Mouse (Mus musculus) urinary bladder, adult 2 months (tissue): ENCODE measurements around the gene Myo1b. TPM values are rescaled to one million over a fixed set of nuclear protein-coding genes. Genes with fewer than 3 reads are reported as not detected.
"Not testable (repeated sequence)": the region's sequence is repeated elsewhere in the genome, so short reads cannot be mapped to it uniquely, and the experiment has no call there.

Experiments used
- DNase-seq: peaks from one replicate; pipeline ENCODE4 v3.0.0; 2022; ENCODE audit warnings: low spot score
- polyA plus RNA-seq: library from polyadenylated mRNA; depleted of rRNA; stranded (reverse); fragments of >200 nt; gene quantifications from 2 replicates; pipeline ENCODE4 v1.2.3, GENCODE M21; 2012

The Myo1b gene
- polyA plus RNA-seq, 1 experiment = 28.2 TPM

GRCm38 (mm10) chr1:51895961-51896360, 19.9 kb downstream of the Myo1b start:
- no peak for DNase-seq

DNA sequence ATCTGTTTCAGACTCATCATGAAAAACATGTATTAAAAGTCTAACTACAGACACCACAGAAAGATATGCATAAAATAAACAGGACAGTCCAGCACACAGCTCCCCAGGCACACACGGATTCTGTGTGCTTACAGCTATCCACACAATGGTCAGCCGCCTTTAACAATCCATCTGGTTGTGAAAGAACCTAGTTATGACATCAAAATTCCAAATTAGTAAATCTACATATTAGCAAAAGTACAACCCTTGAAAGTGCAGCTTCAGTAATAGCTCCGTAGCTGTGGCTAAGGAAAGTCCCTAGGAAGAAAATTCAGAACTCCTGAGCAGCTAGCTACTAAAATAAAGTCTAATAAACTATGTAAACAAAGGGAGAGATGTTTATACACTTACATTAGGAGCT, 21.1 kb downstream of the Myo1b start:
- no peak for DNase-seq

DNA sequence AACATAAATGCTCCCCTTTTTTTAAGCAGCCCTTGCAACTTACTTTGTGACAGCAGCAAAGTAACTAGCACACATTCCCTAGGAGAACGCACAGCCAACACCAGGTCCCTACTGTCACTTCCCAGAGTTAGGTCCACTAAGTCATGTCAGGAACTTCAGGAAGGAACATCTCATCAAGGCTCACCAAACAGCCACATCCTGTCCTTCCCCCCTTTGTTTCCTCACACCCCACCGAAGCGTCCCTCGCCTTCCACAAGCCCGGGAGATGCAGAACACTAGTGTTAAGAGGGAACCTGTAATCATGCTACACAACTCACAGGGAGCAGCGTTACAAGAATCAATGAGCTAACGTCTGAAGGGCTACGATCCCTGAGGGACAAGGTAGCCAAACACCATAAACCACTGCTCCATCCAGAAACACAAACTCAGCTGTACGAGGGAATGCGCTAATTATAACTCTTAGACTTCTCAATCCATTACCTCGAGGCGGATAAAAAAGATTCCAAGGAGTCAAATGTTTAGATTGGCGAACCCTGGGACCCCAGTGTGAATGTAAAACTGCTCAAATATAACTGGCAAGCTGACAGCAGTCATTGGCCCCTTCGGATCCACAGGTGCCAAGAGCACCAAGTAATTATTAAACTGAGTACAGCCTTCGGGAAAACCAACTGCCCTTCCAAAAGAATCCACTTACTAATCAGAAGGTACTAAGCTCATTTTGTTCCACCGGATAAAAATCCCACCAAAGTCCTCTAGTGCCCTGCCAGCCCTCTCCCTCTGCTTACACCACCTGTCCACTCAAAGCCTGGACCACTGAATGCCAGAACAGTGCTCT, 22.1 kb downstream of the Myo1b start:
- no peak for DNase-seq

- DNase-seq = no peak
Measured at GRCm38 (mm10) chr1:51892005-51892404, 23.9 kb downstream of the Myo1b start.

DNA sequence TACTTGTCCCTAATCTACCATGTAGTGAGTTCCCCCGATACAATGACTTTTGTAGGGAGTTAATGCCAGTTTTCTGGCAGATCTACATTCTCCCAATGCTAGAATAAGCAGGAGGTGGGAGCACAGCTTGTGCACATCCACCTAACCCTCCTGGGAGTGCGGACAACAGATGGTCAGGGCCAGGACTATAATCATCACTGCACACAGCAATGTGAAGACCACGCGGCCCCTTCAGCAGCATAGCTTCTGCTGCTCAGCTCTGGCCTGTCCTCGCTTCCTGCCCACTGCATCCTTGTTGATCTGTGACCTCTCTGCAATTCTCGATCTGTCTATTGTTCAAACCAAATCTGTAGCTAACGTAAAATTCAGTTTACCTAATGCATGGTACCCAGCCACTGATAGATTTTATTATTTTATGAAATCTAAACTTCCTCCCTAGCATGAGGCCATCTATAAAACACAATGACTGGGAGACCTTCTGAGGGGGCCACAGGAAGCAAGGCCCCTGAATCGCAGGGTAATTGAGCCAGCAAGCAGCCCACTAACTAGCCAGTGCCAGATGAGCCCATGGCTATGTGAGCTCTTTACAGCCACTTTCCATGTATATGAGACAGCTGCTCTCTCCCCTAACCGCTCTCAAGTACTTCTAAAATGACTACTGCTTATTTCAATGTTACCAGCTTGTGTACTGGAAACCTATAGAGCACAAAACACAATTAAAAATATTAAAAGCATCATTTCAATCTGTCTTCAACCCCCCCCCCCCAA, 27.6 kb downstream of the Myo1b start:
- DNase-seq = no peak

GRCm38 (mm10) chr1:51885356-51885983, 30.4 kb downstream of the Myo1b start:
- DNase-seq = no peak

- no peak for DNase-seq
Measured at GRCm38 (mm10) chr1:51883211-51883610, 32.7 kb downstream of the Myo1b start.

DNA sequence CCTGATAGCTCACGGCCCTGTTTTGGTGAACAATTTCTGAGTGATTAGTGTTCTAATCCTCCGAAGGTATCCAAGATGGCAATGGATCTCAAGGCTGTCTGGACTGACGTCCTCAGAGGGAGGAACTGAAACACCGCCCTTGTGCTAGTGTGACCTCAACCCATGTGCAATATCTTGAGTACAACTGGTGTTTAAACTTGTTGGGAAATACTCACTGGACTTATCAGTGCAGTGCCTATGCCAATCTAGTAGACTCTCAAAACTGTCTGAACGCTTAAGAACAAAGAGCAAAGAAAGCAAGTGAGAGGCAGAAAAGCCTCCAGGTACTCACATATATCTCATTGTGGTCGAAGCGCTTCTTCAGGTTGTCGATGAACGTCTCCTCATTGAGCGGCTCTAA, 33.1 kb downstream of the Myo1b start:
- no peak for DNase-seq

DNA sequence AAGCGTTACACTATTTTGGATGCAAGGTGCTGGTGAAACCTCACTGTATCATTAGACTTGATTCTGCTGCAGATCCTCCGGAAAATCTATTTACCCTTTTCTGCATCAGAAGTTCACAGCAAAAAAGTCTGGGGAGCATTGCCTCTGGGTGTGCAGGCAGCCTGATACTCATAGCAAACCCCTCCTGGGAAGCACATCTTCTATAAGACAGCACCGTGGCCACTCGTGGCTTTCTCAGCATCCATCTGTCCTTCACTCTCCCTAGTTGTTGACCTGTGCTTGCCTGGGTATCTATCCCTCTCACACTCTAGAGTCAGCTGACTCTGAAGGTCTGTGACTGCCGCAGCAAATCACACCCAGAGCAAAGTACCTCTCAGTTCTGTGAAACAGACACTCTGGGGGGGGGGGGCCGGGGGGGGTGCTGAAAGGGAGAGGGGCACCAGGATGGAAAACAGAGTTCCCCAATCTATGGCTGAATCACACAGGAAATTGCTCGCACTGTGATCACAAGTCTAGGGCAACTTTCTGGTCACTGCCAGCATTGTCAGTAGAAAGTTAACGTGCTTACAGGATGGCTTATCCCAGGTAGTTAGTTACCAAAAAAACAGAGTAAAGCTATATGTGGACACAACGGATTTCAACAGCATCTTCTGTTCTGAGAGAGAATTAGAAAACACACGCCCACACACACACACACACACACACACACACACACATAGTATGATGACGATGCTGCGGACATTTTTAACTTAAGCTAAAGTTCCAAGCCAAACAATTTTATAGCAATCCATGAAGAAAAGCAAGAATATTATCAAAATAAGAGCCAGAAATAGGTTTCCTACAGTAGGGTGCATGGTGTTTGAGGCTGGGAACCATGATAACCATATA, 35.7 kb downstream of the Myo1b start:
- no peak for DNase-seq

- no peak for DNase-seq
Measured at GRCm38 (mm10) chr1:51879333-51879770, 36.5 kb downstream of the Myo1b start.

DNA sequence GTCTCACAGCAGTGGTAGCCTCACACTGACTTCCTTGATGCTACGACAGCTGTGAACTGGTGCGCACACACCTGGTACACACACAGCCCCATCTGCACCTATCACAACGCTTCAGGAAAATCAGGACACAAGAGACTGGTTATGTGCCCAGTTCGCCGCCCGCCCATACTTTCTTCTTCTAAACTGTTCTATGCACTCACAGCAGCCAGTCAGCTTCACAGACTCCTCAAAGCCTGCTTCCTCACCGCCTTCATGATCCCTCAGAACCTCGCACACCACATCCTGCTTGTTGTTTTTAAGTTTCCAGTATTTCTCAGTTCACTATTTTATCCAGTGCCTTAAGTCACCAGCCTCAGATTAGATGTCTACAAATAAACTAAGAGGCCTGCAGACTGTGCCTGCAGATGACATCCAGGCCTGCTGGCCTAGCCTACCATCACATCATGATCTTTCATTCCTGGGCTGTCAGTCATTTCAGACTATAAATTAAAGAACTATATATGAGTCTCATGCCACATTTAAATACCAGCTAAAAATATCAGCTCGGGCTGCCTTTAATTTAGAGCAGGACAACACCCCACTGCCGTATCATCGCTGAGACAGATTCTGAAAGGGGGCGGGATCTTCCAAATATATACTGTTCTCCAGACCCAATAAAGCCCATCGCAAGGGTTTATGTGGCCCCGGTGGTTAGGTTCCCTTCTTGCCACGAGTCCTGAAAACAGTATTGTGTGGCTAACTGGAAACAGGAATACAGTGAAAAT, 40.2 kb downstream of the Myo1b start:
- DNase-seq = no peak

- DNase-seq = no peak
Measured at GRCm38 (mm10) chr1:51872493-51873261, 43.2 kb downstream of the Myo1b start.

DNA sequence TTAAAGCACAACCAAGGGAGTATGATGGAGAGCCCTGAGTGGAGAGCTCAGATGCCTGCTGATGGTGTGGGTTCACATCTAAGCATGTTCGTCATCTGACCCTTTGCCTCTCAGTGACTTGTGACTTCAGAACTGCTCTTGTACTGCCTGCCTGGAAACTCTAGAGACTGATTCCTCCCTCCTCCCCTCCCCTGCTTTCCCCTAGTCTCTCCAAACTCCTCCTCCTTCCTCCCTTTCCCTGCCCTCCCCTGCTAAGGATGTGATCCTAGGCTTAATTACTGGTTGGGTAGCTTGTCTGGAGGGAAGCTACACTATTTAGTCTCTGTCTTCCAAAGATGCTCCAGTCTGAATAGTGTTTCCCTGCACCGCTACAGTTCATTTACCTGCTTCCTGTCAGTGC, 44.6 kb downstream of the Myo1b start:
- not testable (repeated sequence) for DNase-seq

DNA sequence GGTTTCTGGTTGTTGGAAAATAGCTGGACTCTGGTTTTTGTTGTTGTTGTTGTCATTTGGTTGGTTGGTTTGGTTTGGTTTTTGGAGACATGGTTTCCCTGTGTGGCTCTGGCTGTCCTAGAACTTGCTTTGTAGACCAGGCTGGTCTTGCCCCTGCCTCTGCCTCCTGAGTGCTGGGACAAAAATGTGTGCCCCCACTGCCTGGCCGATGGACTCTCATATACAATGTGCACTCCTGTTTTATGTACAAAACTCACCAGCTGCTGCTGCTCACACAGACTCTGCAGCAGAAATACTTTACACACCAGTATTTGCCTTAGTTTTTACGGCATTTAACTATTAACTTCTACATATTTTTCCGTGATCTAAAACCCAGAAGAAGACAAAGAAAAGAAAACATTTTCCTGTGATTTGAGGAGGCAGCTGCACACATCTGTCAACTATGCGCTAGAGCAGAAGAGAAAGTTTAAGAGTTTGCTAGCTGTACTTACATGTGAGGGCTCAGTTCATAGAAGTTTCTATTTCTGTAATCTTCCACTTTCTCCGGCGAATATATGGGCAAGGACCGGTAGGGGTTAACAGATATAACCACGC, 52.9 kb downstream of the Myo1b start:
- DNase-seq = no peak

DNA sequence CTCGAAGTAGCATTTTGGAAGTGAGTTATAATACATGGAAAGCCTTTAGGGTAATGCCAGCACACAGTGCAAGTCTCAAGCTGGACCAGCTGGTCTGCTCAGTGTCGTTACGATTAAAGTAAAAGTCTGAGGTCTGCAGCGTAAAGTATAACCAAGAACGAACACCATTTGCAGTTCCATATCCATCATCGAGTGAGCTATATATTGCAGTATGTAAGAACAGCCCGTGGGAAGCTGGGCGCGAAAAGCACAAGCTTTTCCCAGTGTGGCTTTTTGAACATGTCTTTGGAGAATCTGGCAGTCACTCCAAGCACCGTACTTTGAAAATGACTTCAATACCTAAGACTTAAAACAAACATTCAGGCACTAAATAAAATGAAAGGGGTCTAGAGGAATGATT, 55.0 kb downstream of the Myo1b start:
- DNase-seq = no peak

- DNase-seq = no peak
Measured at GRCm38 (mm10) chr1:51856946-51857345, 58.9 kb downstream of the Myo1b start.

GRCm38 (mm10) chr1:51856245-51856915, 59.5 kb downstream of the Myo1b start:
- DNase-seq = no peak

GRCm38 (mm10) chr1:51855541-51856244, 60.2 kb downstream of the Myo1b start:
- DNase-seq = no peak
